Mouse (Mus musculus) thymus, adult 2 months (tissue): ENCODE results near the gene Rbms1.

Experiments
- CTCF ChIP-seq: fragments of 200-500 bp; IDR thresholded peaks from 2 replicates; pipeline ENCODE4 v1.5.1; 2012; ENCODE audit warnings: mild to moderate bottlenecking, control low read depth, low read length, moderate library complexity, borderline replicate concordance; ENCODE audit not compliant: control insufficient read depth, poor library complexity, insufficient read depth; ENCODE audit errors: extremely low read depth
- POLR2A ChIP-seq: fragments of 200-500 bp; IDR thresholded peaks from 2 replicates; pipeline ENCODE4 v1.6.1; 2012; ENCODE audit warnings: mild to moderate bottlenecking, low read length, control low read depth, moderate library complexity; ENCODE audit not compliant: control insufficient read depth, poor library complexity, insufficient read depth; ENCODE audit errors: extremely low read depth

GRCm38 (mm10) chr2:60713857-60714256 lies 249.1 kb downstream of the Rbms1 start:
- TF ChIP-seq POLR2A (no peak), CTCF (no peak)
